13 mouse cellular contexts compared by ENCODE assay signal in genomic region chr13:73680394-73680793, GRCm38 (mm10). TPM values are rescaled to one million over a fixed set of nuclear protein-coding genes. Genes with fewer than 3 reads are reported as not detected.
DNase-seq lines count a peak whose midpoint lies in the region; ATAC-seq lines count a peak whose summit lies in the region.
"Had no signal": no experiment of that assay in that cellular context is flagged by ENCODE, and none has a peak within 500 bp of the region (broad histone marks: within the 10 kb centered on the region; RNA-seq: fewer than 3 reads in every experiment).

No protein-coding gene starts in this region.

- no peaks in the 10 kb centered on the region for H3K36me3 ChIP-seq in liver, embryonic 11.5 days (ENCODE audit: control insufficient read depth, insufficient read depth, low read length)
- H3K36me3 ChIP-seq: embryonic facial prominence, embryonic 15.5 days; limb, embryonic 10.5 days had no signal

- no peaks in the 10 kb centered on the region for H3K4me1 ChIP-seq in liver, embryonic 11.5 days (replicated peaks; ENCODE audit: control insufficient read depth, insufficient read depth, low read length)
- H3K4me1 ChIP-seq: embryonic facial prominence, embryonic 15.5 days; limb, embryonic 10.5 days had no signal

- DNase-seq in 3134 (ENCODE audit: extremely low read depth, insufficient read length, low spot score) (peak; percentile 30), NIH3T3 (ENCODE audit: low read depth) (peak; percentile 32)
- peak; percentile 80 to 93 for DNase-seq in kidney, adult 8-10 months
- no peak for DNase-seq in liver, embryonic 11.5 days (ENCODE audit: low spot score)
- no peak for DNase-seq in ovary, adult 18-20 months (ENCODE audit: low spot score)
- no peak for DNase-seq in cerebellum, adult 11-12 months
- DNase-seq in cerebellum, postnatal 36 days = no peak
- no peak for DNase-seq in spleen, postnatal 14 days (ENCODE audit: low spot score in 2 of 2)
- DNase-seq: cerebellum, adult 11 months; heart, adult 11 months; thymus, postnatal 4 days had no signal

- H3K9ac ChIP-seq in liver, embryonic 11.5 days (ENCODE audit: low read depth, low read length) = no peak overlapping the region
- H3K9ac ChIP-seq: embryonic facial prominence, embryonic 15.5 days had no signal

- H3K9me3 ChIP-seq in liver, embryonic 11.5 days (ENCODE audit: control insufficient read depth, low read length) = no peaks in the 10 kb centered on the region
- H3K9me3 ChIP-seq: embryonic facial prominence, embryonic 15.5 days; limb, embryonic 10.5 days had no signal

- ATAC-seq in liver, embryonic 11.5 days (replicated peaks; ENCODE audit: low FRiP score) = peak; percentile 66

- H3K4me3 ChIP-seq in liver, embryonic 11.5 days (ENCODE audit: low read depth, low read length) = no peak overlapping the region
- H3K4me3 ChIP-seq: embryonic facial prominence, embryonic 15.5 days; limb, embryonic 10.5 days had no signal

- no peak overlapping the region for H3K4me2 ChIP-seq in liver, embryonic 11.5 days
- H3K4me2 ChIP-seq: embryonic facial prominence, embryonic 15.5 days had no signal

- H3K27ac ChIP-seq in liver, embryonic 11.5 days (ENCODE audit: low read depth, low read length) = peak overlapping the region; percentile 64
- H3K27ac ChIP-seq: embryonic facial prominence, embryonic 15.5 days; limb, embryonic 10.5 days had no signal

- H3K27me3 ChIP-seq in liver, embryonic 11.5 days (replicated peaks; ENCODE audit: control insufficient read depth, insufficient read depth, low read length) = no peaks in the 10 kb centered on the region
- H3K27me3 ChIP-seq: embryonic facial prominence, embryonic 15.5 days had no signal

- WGBS in liver, embryonic 11.5 days = 10% methylated on average over 1 of the region's 1 CpGs

RNA-seq across cellular contexts. Expression of gene Slc6a18, which starts 2.6 kb away (rescaled TPM):
- not detected in 2 replicates for polyA plus RNA-seq in liver, embryonic 11.5 days (2014; fragmentation: Nextera tagmentation; extraction: Ambion mirVana)
- polyA plus RNA-seq: embryonic facial prominence, embryonic 15.5 days; limb, embryonic 10.5 days had no signal

RNA-seq across cellular contexts. Expression of gene Slc6a19, which starts 24.3 kb away (rescaled TPM):
- 0.47 and 0.84 TPM in 2 replicates for polyA plus RNA-seq in liver, embryonic 11.5 days (2014; fragmentation: Nextera tagmentation; extraction: Ambion mirVana)
- polyA plus RNA-seq: limb, embryonic 10.5 days had no signal

RNA-seq across cellular contexts. Expression of gene Slc12a7, which starts 52.5 kb away (rescaled TPM):
- polyA plus RNA-seq in liver, embryonic 11.5 days (2014; fragmentation: Nextera tagmentation; extraction: Ambion mirVana) = 20.4 and 21.0 TPM in 2 replicates

RNA-seq across cellular contexts. Expression of gene Tert, which starts 53.7 kb away (rescaled TPM):
- polyA plus RNA-seq in liver, embryonic 11.5 days (2014; fragmentation: Nextera tagmentation; extraction: Ambion mirVana) = 2.2 and 2.9 TPM in 2 replicates

Comparison
In these comparisons a context has a peak if more than half of its experiments do, and no peak if none do; other contexts are left out.
1. DNase-seq: peak in 3134 (single experiment), NIH3T3 (single experiment) and kidney, adult 8-10 months (2 of 2); none in liver, embryonic 11.5 days (single experiment), ovary, adult 18-20 months (single experiment), cerebellum, adult 11-12 months (single experiment), cerebellum, postnatal 36 days (0 of 2) and spleen, postnatal 14 days (0 of 2).